Mouse (Mus musculus) lung, embryonic 16.5 days (tissue): Measurements from ENCODE around the gene Gcm2. TPM values are rescaled to one million over a fixed set of nuclear protein-coding genes. Genes with fewer than 3 reads are reported as not detected.

Source experiments
- ATAC-seq: fragments of 200-750 bp; cut with Nextera tagmentation; 2 replicates; pipeline ENCODE4 v1.8.0; 2017; ENCODE audit warnings: low read depth, mild to moderate bottlenecking, moderate library complexity
- H3K27ac ChIP-seq: fragments of 300-500 bp; sonication (generic); 2 replicates; pipeline ENCODE4 v1.5.1; 2014; ENCODE audit warnings: mild to moderate bottlenecking, control low read depth, low read length
- H3K27me3 ChIP-seq: fragments of 300-500 bp; sonication (generic); 2 replicates; pipeline ENCODE4 v1.6.1; 2014; ENCODE audit warnings: low read depth, low read length, mixed read lengths; ENCODE audit not compliant: control insufficient read depth, insufficient read depth
- H3K36me3 ChIP-seq: fragments of 300-500 bp; sonication (generic); 2 replicates; pipeline ENCODE4 v1.6.1; 2014; ENCODE audit warnings: low read length; ENCODE audit not compliant: control insufficient read depth, insufficient read depth
- H3K4me1 ChIP-seq: fragments of 300-500 bp; sonication (generic); replicated peaks from 2 replicates; pipeline ENCODE4 v1.6.1; 2014; ENCODE audit warnings: low read length, mixed read lengths; ENCODE audit not compliant: control insufficient read depth, insufficient read depth
- H3K4me2 ChIP-seq: fragments of 300-500 bp; sonication (generic); 2 replicates; pipeline ENCODE4 v1.6.1; 2014; ENCODE audit warnings: low read depth, low read length, control low read depth
- H3K4me3 ChIP-seq: fragments of 300-500 bp; sonication (generic); 2 replicates; pipeline ENCODE4 v1.5.1; 2014; ENCODE audit warnings: mild to moderate bottlenecking, low read length, control low read depth
- H3K9ac ChIP-seq: fragments of 300-500 bp; sonication (generic); 2 replicates; pipeline ENCODE4 v1.6.1; 2014; ENCODE audit warnings: low read length, control low read depth
- H3K9me3 ChIP-seq: fragments of 300-500 bp; sonication (generic); 2 replicates; pipeline ENCODE4 v1.6.1; 2016; ENCODE audit warnings: low read length; ENCODE audit not compliant: control insufficient read depth
- WGBS: fragments of 180-500 bp; shearing (Covaris S2); extraction: QIAGEN DNeasy Blood & Tissue Kit; methylation state at CpG from one replicate; pipeline ENCODE4 v1.1.7; 2014; 5-methylcytosine and 5-hydroxymethylcytosine counted together
- polyA plus RNA-seq: library from polyadenylated mRNA; unstranded; fragments of >200 nt; fragmentation: Nextera tagmentation; extraction: Ambion mirVana; gene quantifications from 2 replicates; pipeline ENCODE4 v1.2.1, GENCODE M21; 2015

Gene Gcm2
- polyA plus RNA-seq, 1 experiment from 2014 or later: not detected

DNA sequence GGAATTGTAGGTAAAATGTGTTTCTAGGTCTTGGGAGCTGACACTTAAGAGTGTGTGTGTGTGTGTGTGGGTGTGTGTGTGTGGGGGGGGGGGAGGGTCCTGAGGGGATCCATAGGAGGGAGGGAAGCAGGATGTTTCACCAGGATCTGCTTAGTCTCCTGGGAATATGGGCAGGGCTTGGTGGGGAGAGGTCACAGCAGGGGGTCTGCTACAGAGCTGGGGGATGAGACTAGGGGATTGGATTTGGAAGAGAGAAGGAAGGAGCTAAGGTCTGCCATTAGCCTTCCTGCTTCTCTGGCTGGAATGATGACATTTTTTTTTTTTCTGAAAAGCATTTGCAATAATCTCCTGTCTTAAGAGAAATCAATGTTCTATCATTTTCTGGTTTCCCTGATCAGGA lies 22.1 kb downstream of the Gcm2 start:
- Histone ChIP-seq H3K9me3 (no peaks in the 10 kb centered on the region), H3K9ac (no peak overlapping the region), H3K4me2 (no peak overlapping the region), H3K27me3 (peaks cover 10% of the 10 kb centered on the region; the same call in 1 of the 2 replicates), H3K27ac (no peak overlapping the region), H3K4me3 (no peak overlapping the region), H3K4me1 (no peaks in the 10 kb centered on the region), H3K36me3 (no peaks in the 10 kb centered on the region)
- no peak for ATAC-seq

DNA sequence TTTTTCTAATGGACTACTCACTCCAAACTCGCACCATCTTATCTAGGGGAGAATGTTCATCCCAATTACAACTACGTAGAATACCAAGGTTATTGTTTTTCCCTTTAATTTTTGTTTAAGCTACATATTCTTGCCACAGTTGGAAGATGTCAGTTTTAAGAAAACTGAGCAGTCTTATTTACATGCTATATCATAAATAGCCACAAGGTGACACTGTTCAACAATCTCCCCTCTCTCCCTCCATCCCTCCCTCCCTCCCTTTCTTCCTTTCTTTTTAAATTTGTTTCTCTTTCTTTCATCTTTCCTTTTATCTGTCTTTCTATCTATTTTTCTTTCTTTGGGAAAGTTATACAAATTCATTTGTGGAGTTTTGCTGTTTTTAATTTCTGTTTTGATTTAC lies 25.7 kb downstream of the Gcm2 start:
- H3K9ac ChIP-seq: no peak overlapping the region
- H3K27ac ChIP-seq: no peak overlapping the region
- 18% methylated on average over 2 of the region's 2 CpGs for WGBS
- H3K27me3 ChIP-seq: peaks cover 4% of the 10 kb centered on the region; the same call in 1 of the 2 replicates
- no peak for ATAC-seq
- H3K4me1 ChIP-seq: no peaks in the 10 kb centered on the region
- H3K9me3 ChIP-seq: no peaks in the 10 kb centered on the region
- H3K36me3 ChIP-seq: no peaks in the 10 kb centered on the region
- no peak overlapping the region for H3K4me3 ChIP-seq
- no peak overlapping the region for H3K4me2 ChIP-seq

DNA sequence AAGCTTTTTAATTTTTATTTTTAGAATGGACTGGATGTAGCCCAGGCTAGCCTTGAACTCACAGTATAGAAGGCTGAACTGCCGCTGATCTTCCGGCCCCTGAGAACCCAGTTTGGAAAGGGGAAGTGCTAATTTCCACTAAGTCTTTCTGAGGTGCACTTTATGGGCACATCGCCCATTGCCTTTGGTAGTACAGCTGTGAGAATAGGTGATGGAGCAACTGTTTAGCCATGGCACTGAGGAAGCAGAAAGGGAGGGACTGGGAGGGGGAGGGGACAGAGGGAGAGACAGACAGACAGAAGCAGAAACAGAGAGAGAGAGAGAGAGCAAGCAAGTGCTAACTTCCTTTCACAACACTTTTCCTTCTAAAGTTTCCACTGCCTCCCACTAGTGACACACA lies 26.3 kb downstream of the Gcm2 start:
- no peak for ATAC-seq
- Histone ChIP-seq H3K9me3 (no peaks in the 10 kb centered on the region), H3K27me3 (peaks cover 4% of the 10 kb centered on the region; the same call in 1 of the 2 replicates), H3K4me2 (no peak overlapping the region), H3K4me3 (no peak overlapping the region), H3K9ac (no peak overlapping the region), H3K36me3 (no peaks in the 10 kb centered on the region), H3K4me1 (0 out of 2 replicates have a peak, but pooled peaks cover under 1% of the 10 kb centered on the region), H3K27ac (no peak overlapping the region)
- WGBS: 77% methylated on average over 3 of the region's 3 CpGs

DNA sequence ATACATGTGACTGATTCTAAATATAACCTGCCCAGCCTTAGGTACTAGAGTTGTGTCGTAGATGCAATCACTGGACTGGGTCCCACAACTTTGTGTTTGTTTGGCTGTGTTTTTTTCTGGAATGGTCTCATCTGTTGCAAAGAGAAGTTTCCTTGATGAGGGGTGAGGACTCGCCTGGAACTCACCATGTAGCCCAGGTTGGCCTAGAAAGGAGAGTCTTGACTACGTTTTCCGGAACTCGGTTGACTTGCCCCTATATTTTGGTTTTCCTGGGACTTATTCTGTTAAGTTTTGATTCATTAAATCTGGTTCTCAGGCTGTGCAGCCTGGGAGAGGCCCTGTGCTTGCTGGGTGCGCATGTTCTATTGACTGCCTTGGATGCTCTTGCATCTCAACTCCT lies 30.1 kb downstream of the Gcm2 start:
- Histone ChIP-seq H3K4me2 (no peak overlapping the region), H3K36me3 (no peaks in the 10 kb centered on the region), H3K27me3 (peaks cover 10% of the 10 kb centered on the region; the same call in 1 of the 2 replicates), H3K9me3 (no peaks in the 10 kb centered on the region), H3K4me3 (no peak overlapping the region), H3K27ac (no peak overlapping the region), H3K9ac (no peak overlapping the region), H3K4me1 (0 out of 2 replicates have a peak, but pooled peaks cover 4% of the 10 kb centered on the region)
- ATAC-seq: no peak
- WGBS: 89% methylated on average over 6 of the region's 6 CpGs

DNA sequence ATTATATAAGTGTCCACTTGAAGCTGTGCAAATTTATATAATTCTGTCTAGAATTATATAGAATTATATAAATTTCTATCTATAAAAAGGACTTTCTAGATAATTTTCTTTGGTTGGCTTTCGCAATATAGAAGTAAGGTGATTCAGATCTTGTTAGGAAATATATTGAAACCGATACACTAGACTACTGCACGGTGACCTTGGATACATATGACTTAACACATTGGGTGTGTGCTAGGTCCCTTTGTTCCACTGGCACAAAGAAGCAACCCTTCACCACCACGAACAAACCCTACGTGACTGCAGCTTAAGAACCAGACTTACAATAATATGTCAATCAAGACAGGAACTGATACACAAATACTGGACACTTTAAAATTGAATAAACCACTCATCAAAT lies 31.0 kb downstream of the Gcm2 start:
- WGBS: 61% methylated on average over 5 of the region's 5 CpGs
- H3K27ac ChIP-seq: no peak overlapping the region
- ATAC-seq: no peak
- no peaks in the 10 kb centered on the region for H3K9me3 ChIP-seq
- H3K9ac ChIP-seq: no peak overlapping the region
- peaks cover 10% of the 10 kb centered on the region; the same call in 1 of the 2 replicates for H3K27me3 ChIP-seq
- no peak overlapping the region for H3K4me3 ChIP-seq
- H3K4me2 ChIP-seq: peak overlapping the region; percentile 91; the same call in 1 of the 2 replicates
- H3K36me3 ChIP-seq: no peaks in the 10 kb centered on the region
- 0 out of 2 replicates have a peak, but pooled peaks cover 4% of the 10 kb centered on the region for H3K4me1 ChIP-seq

DNA sequence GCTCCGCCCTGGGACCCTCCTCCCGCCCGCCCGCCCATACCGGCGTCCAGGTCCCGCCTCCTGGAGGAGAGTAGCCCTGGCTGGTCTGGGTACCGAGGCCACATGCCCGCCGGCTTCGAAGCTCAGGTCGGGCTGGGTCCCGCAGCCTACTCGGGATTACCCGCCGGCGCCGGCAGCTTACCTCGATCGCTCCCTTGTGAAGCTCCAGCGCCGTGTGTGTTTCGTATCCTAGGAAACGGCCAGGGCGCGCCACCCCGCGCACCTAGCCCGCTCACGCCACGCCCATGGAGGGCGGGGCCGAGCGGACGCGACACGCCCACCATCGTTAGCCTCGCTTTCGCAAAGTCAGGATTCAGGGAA lies 31.4 kb downstream of the Gcm2 start, which contains the start of gene Mak:
Gene Mak, minus strand, starts transcription at position 286 of the 360 bp plus-strand sequence.
- WGBS: under 1% methylated on average over 36 of the region's 40 CpGs
- H3K4me2 ChIP-seq: peak within 1 kb of the TSS; percentile 91
- no peaks in the 10 kb centered on the region for H3K36me3 ChIP-seq

DNA sequence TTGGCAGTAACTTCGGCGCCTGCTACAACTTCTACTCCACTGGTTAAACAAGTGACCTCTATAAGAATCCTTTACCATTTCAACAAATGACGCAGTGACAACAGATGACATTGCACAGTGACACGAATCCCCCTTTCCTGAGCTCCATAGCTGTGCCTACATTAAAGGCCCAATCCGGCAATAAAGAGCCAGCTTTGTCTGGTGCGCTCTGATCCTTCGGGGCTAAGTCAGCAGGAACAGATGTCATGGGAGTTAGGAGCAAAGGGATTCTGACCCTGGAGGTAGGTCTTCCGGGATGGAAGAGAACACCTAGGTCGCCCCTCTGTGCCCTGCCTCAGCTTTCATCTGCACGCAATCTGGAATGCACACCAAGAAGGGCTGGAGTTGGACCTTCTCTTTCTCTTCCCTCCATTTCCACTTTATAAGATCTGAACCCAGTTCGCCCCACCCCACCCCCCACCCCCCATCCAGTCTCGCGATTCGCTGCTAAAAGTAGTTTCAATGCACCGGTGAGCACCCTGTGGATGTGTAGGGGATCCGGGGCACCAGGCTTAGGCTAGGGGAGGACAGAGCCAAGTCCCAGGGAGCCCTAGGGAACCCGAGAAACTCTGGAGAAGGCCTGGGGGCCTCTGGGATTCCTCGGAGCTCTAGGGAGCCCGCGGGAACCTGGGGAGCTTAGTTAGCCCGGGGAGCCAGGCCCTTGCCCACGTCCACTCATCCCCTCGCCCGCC lies 32.0 kb downstream of the Gcm2 start:
- Histone ChIP-seq H3K9me3 (no peaks in the 10 kb centered on the region), H3K4me2 (peak overlapping the region; percentile 91), H3K4me3 (peak overlapping the region; percentile 49), H3K4me1 (0 out of 2 replicates have a peak, but pooled peaks cover 4% of the 10 kb centered on the region), H3K27me3 (peaks cover 10% of the 10 kb centered on the region; the same call in 1 of the 2 replicates), H3K27ac (no peak overlapping the region), H3K9ac (peak overlapping the region; percentile 50), H3K36me3 (no peaks in the 10 kb centered on the region)
- peak; percentile 53 for ATAC-seq
- WGBS: 10% methylated on average over 21 of the region's 24 CpGs

More for the DNA sequence above, 31.4 kb downstream of the Gcm2 start, which contains the start of gene Mak:
- 0 out of 2 replicates have a peak, but pooled peaks cover 4% of the 10 kb centered on the region for H3K4me1 ChIP-seq
- peak within 1 kb of the TSS; percentile 50 for H3K9ac ChIP-seq
- peak; percentile 90 for ATAC-seq
- H3K27me3 ChIP-seq: peaks cover 10% of the 10 kb centered on the region; the same call in 1 of the 2 replicates
- H3K27ac ChIP-seq: no peak within 1 kb of the TSS
- H3K4me3 ChIP-seq: peak within 1 kb of the TSS; percentile 49
- H3K9me3 ChIP-seq: no peaks in the 10 kb centered on the region

DNA sequence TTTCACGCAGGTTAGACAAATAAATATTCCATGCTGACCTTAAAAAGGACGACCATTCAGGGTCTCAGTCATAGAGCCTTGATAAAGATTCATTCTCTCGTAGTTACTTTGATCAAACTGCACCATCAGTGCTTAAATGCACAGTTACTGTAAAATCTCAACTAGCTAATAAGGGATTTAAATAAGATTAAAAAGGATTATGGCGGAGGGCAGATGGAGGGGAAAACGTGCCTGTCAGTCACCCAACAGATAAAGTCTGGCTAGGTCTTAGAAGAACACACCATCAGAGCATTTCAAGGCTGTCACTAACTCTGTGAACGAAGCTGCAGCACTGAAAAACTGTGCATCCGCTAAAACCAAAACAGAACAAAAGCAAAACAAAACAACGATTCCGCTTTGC lies 32.9 kb downstream of the Gcm2 start:
- no peak for ATAC-seq
- peaks cover 10% of the 10 kb centered on the region; the same call in 1 of the 2 replicates for H3K27me3 ChIP-seq
- no peak overlapping the region for H3K4me2 ChIP-seq
- 58% methylated on average over 9 of the region's 9 CpGs for WGBS
- H3K4me1 ChIP-seq: 0 out of 2 replicates have a peak, but pooled peaks cover 4% of the 10 kb centered on the region
- no peak overlapping the region for H3K9ac ChIP-seq
- no peaks in the 10 kb centered on the region for H3K36me3 ChIP-seq
- H3K9me3 ChIP-seq: no peaks in the 10 kb centered on the region
- no peak overlapping the region for H3K4me3 ChIP-seq
- H3K27ac ChIP-seq: no peak overlapping the region

DNA sequence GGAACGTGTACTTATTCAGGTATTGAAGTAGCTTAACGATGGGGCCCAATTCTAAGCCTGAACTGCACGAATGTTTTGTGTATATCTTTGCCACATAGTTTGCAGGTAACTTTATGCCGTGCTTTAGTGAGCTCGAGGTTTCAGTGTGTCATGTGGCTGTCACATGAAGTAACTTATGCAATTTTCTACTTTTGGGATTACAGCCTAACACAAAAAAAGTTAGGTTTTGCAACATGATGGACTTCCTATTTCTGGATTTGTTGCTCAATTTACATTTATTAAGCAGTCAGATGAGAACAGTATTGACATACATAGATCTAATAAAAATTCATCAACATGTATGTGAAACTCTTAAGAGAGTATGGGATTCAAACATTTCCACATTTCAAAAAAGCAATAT lies 37.0 kb downstream of the Gcm2 start:
- Histone ChIP-seq H3K27ac (no peak overlapping the region), H3K9ac (no peak overlapping the region), H3K36me3 (no peaks in the 10 kb centered on the region), H3K27me3 (peaks cover 1% of the 10 kb centered on the region; the same call in 1 of the 2 replicates), H3K4me1 (no peaks in the 10 kb centered on the region), H3K4me3 (no peak overlapping the region), H3K9me3 (no peaks in the 10 kb centered on the region), H3K4me2 (no peak overlapping the region)
- no peak for ATAC-seq
- 78% methylated on average over 5 of the region's 5 CpGs for WGBS
